Mouse (Mus musculus): ENCODE measurements at regions not wholly inside any gene's neighbourhood (a gene's known extent, or its start where the extent isn't known, plus 50 kb on each side); places are given as distances from the start of the nearest gene placed in this dataset.

GRCm38 (mm10) chr9:47176044-47176443 is 177.5 kb downstream of the Gm4791 start:
- 74% methylated on average over 4 of the region's 4 CpGs for WGBS
- H3K4me1 ChIP-seq (ENCODE audit: control insufficient read depth in 2 of 2, insufficient read depth in 2 of 2, low read length in 2 of 2), result no peaks in the 10 kb centered on the region
- H3K4me3 ChIP-seq (ENCODE audit: control insufficient read depth in 1 of 2, insufficient read depth in 1 of 2, low read depth in 1 of 2, low read length in 2 of 2), result no peak overlapping the region
- no peaks in the 10 kb centered on the region for H3K36me3 ChIP-seq (ENCODE audit: control insufficient read depth, insufficient read depth, low read length)
- H3K27ac ChIP-seq (replicated peaks in 1 of 2; ENCODE audit: control insufficient read depth in 1 of 2, insufficient read depth in 1 of 2, low read depth in 2 of 2, low read length in 2 of 2), result no peak overlapping the region
- no peak overlapping the region for H3K9ac ChIP-seq (ENCODE audit: low read length)
- no peak overlapping the region for H3K4me2 ChIP-seq (ENCODE audit: low read length)
- peaks cover 4% of the 10 kb centered on the region; the same call in 1 of the 2 replicates for H3K9me3 ChIP-seq (ENCODE audit: control insufficient read depth, low read length)
- no peak for ATAC-seq (ENCODE audit: insufficient number of reproducible peaks, insufficient read depth, low FRiP score, low read depth)
- no peaks in the 10 kb centered on the region for H3K27me3 ChIP-seq (ENCODE audit: control insufficient read depth, insufficient read depth, low read length)

GRCm38 (mm10) chr9:47218101-47218500 is 219.6 kb downstream of the Gm4791 start:
- Histone ChIP-seq H3K4me2 (ENCODE audit: low read length) (no peak overlapping the region), H3K36me3 (ENCODE audit: control insufficient read depth, insufficient read depth, low read length) (no peaks in the 10 kb centered on the region), H3K4me3 (ENCODE audit: control insufficient read depth in 1 of 2, insufficient read depth in 1 of 2, low read depth in 1 of 2, low read length in 2 of 2) (no peak overlapping the region), H3K9ac (ENCODE audit: low read length) (no peak overlapping the region), H3K4me1 (ENCODE audit: control insufficient read depth in 2 of 2, insufficient read depth in 2 of 2, low read length in 2 of 2) (no peaks in the 10 kb centered on the region), H3K9me3 (ENCODE audit: control insufficient read depth, low read length) (no peaks in the 10 kb centered on the region), H3K27me3 (ENCODE audit: control insufficient read depth, insufficient read depth, low read length) (no peaks in the 10 kb centered on the region), H3K27ac (replicated peaks in 1 of 2; ENCODE audit: control insufficient read depth in 1 of 2, insufficient read depth in 1 of 2, low read depth in 2 of 2, low read length in 2 of 2) (no peak overlapping the region)
- no peak for ATAC-seq (ENCODE audit: insufficient number of reproducible peaks, insufficient read depth, low FRiP score, low read depth)
- 66% methylated on average over 3 of the region's 3 CpGs for WGBS

GRCm38 (mm10) chr9:47223536-47223935 is 225.0 kb downstream of the Gm4791 start:
- H3K4me1 ChIP-seq (ENCODE audit: control insufficient read depth in 2 of 2, insufficient read depth in 2 of 2, low read length in 2 of 2), result no peaks in the 10 kb centered on the region
- H3K4me3 ChIP-seq (ENCODE audit: control insufficient read depth in 1 of 2, insufficient read depth in 1 of 2, low read depth in 1 of 2, low read length in 2 of 2), result no peak overlapping the region
- H3K9me3 ChIP-seq (ENCODE audit: control insufficient read depth, low read length), result no peaks in the 10 kb centered on the region
- H3K36me3 ChIP-seq (ENCODE audit: control insufficient read depth, insufficient read depth, low read length), result no peaks in the 10 kb centered on the region
- no peak overlapping the region for H3K9ac ChIP-seq (ENCODE audit: low read length)
- 79% methylated on average over 2 of the region's 2 CpGs for WGBS
- H3K4me2 ChIP-seq (ENCODE audit: low read length), result no peak overlapping the region
- no peak for ATAC-seq (ENCODE audit: insufficient number of reproducible peaks, insufficient read depth, low FRiP score, low read depth)
- H3K27ac ChIP-seq (replicated peaks in 1 of 2; ENCODE audit: control insufficient read depth in 1 of 2, insufficient read depth in 1 of 2, low read depth in 2 of 2, low read length in 2 of 2), result no peak overlapping the region
- H3K27me3 ChIP-seq (ENCODE audit: control insufficient read depth, insufficient read depth, low read length), result no peaks in the 10 kb centered on the region

GRCm38 (mm10) chr9:47224249-47224648 is 225.7 kb downstream of the Gm4791 start:
- no peak overlapping the region for H3K9ac ChIP-seq (ENCODE audit: low read length)
- H3K27ac ChIP-seq (replicated peaks in 1 of 2; ENCODE audit: control insufficient read depth in 1 of 2, insufficient read depth in 1 of 2, low read depth in 2 of 2, low read length in 2 of 2), result no peak overlapping the region
- H3K4me1 ChIP-seq (ENCODE audit: control insufficient read depth in 2 of 2, insufficient read depth in 2 of 2, low read length in 2 of 2), result no peaks in the 10 kb centered on the region
- H3K4me2 ChIP-seq (ENCODE audit: low read length), result no peak overlapping the region
- no peak for ATAC-seq (ENCODE audit: insufficient number of reproducible peaks, insufficient read depth, low FRiP score, low read depth)
- no peaks in the 10 kb centered on the region for H3K27me3 ChIP-seq (ENCODE audit: control insufficient read depth, insufficient read depth, low read length)
- no peaks in the 10 kb centered on the region for H3K9me3 ChIP-seq (ENCODE audit: control insufficient read depth, low read length)
- H3K36me3 ChIP-seq (ENCODE audit: control insufficient read depth, insufficient read depth, low read length), result no peaks in the 10 kb centered on the region
- no peak overlapping the region for H3K4me3 ChIP-seq (ENCODE audit: control insufficient read depth in 1 of 2, insufficient read depth in 1 of 2, low read depth in 1 of 2, low read length in 2 of 2)
- WGBS, result 75% methylated on average over 1 of the region's 1 CpGs

GRCm38 (mm10) chr9:47226476-47227271 is 228.1 kb downstream of the Gm4791 start:
- no peak overlapping the region for H3K4me3 ChIP-seq (ENCODE audit: control insufficient read depth in 1 of 2, insufficient read depth in 1 of 2, low read depth in 1 of 2, low read length in 2 of 2)
- no peaks in the 10 kb centered on the region for H3K4me1 ChIP-seq (ENCODE audit: control insufficient read depth in 2 of 2, insufficient read depth in 2 of 2, low read length in 2 of 2)
- no peaks in the 10 kb centered on the region for H3K27me3 ChIP-seq (ENCODE audit: control insufficient read depth, insufficient read depth, low read length)
- WGBS, result 82% methylated on average over 16 of the region's 16 CpGs
- no peak overlapping the region for H3K9ac ChIP-seq (ENCODE audit: low read length)
- H3K4me2 ChIP-seq (ENCODE audit: low read length), result no peak overlapping the region
- H3K9me3 ChIP-seq (ENCODE audit: control insufficient read depth, low read length), result no peaks in the 10 kb centered on the region
- no peak for ATAC-seq (ENCODE audit: insufficient number of reproducible peaks, insufficient read depth, low FRiP score, low read depth)
- H3K27ac ChIP-seq (replicated peaks in 1 of 2; ENCODE audit: control insufficient read depth in 1 of 2, insufficient read depth in 1 of 2, low read depth in 2 of 2, low read length in 2 of 2), result no peak overlapping the region
- H3K36me3 ChIP-seq (ENCODE audit: control insufficient read depth, insufficient read depth, low read length), result no peaks in the 10 kb centered on the region

- no peaks in the 10 kb centered on the region for H3K4me1 ChIP-seq (ENCODE audit: control insufficient read depth in 2 of 2, insufficient read depth in 2 of 2, low read length in 2 of 2)
- no peaks in the 10 kb centered on the region for H3K36me3 ChIP-seq (ENCODE audit: control insufficient read depth, insufficient read depth, low read length)
- H3K4me2 ChIP-seq (ENCODE audit: low read length), result no peak overlapping the region
- no peak overlapping the region for H3K9ac ChIP-seq (ENCODE audit: low read length)
- no peaks in the 10 kb centered on the region for H3K9me3 ChIP-seq (ENCODE audit: control insufficient read depth, low read length)
- no peak overlapping the region for H3K27ac ChIP-seq (replicated peaks in 1 of 2; ENCODE audit: control insufficient read depth in 1 of 2, insufficient read depth in 1 of 2, low read depth in 2 of 2, low read length in 2 of 2)
- H3K27me3 ChIP-seq (ENCODE audit: control insufficient read depth, insufficient read depth, low read length), result no peaks in the 10 kb centered on the region
- H3K4me3 ChIP-seq (ENCODE audit: control insufficient read depth in 1 of 2, insufficient read depth in 1 of 2, low read depth in 1 of 2, low read length in 2 of 2), result no peak overlapping the region
- ATAC-seq (ENCODE audit: insufficient number of reproducible peaks, insufficient read depth, low FRiP score, low read depth), result no peak
- WGBS, result 79% methylated on average over 8 of the region's 8 CpGs
Observed at GRCm38 (mm10) chr9:47227298-47227697, 228.8 kb downstream of the Gm4791 start.

GRCm38 (mm10) chr9:47228736-47229135 is 230.2 kb downstream of the Gm4791 start:
- Histone ChIP-seq H3K4me1 (ENCODE audit: control insufficient read depth in 2 of 2, insufficient read depth in 2 of 2, low read length in 2 of 2) (no peaks in the 10 kb centered on the region), H3K27me3 (ENCODE audit: control insufficient read depth, insufficient read depth, low read length) (no peaks in the 10 kb centered on the region), H3K36me3 (ENCODE audit: control insufficient read depth, insufficient read depth, low read length) (no peaks in the 10 kb centered on the region), H3K4me3 (ENCODE audit: control insufficient read depth in 1 of 2, insufficient read depth in 1 of 2, low read depth in 1 of 2, low read length in 2 of 2) (no peak overlapping the region), H3K9ac (ENCODE audit: low read length) (no peak overlapping the region), H3K4me2 (ENCODE audit: low read length) (no peak overlapping the region), H3K27ac (replicated peaks in 1 of 2; ENCODE audit: control insufficient read depth in 1 of 2, insufficient read depth in 1 of 2, low read depth in 2 of 2, low read length in 2 of 2) (no peak overlapping the region), H3K9me3 (ENCODE audit: control insufficient read depth, low read length) (no peaks in the 10 kb centered on the region)
- ATAC-seq (ENCODE audit: insufficient number of reproducible peaks, insufficient read depth, low FRiP score, low read depth), result no peak
- 68% methylated on average over 5 of the region's 5 CpGs for WGBS

GRCm38 (mm10) chr9:47229296-47229695 is 230.8 kb downstream of the Gm4791 start:
- WGBS, result 82% methylated on average over 6 of the region's 6 CpGs
- Histone ChIP-seq H3K4me1 (ENCODE audit: control insufficient read depth in 2 of 2, insufficient read depth in 2 of 2, low read length in 2 of 2) (no peaks in the 10 kb centered on the region), H3K27ac (replicated peaks in 1 of 2; ENCODE audit: control insufficient read depth in 1 of 2, insufficient read depth in 1 of 2, low read depth in 2 of 2, low read length in 2 of 2) (no peak overlapping the region), H3K36me3 (ENCODE audit: control insufficient read depth, insufficient read depth, low read length) (no peaks in the 10 kb centered on the region), H3K9ac (ENCODE audit: low read length) (no peak overlapping the region), H3K9me3 (ENCODE audit: control insufficient read depth, low read length) (no peaks in the 10 kb centered on the region), H3K4me2 (ENCODE audit: low read length) (no peak overlapping the region), H3K27me3 (ENCODE audit: control insufficient read depth, insufficient read depth, low read length) (no peaks in the 10 kb centered on the region), H3K4me3 (ENCODE audit: control insufficient read depth in 1 of 2, insufficient read depth in 1 of 2, low read depth in 1 of 2, low read length in 2 of 2) (no peak overlapping the region)
- no peak for ATAC-seq (ENCODE audit: insufficient number of reproducible peaks, insufficient read depth, low FRiP score, low read depth)
